Mouse (Mus musculus): ENCODE results near the gene Ms4a13.

- TF ChIP-seq POLR2A (IDR thresholded peaks at IDR 0.05; ENCODE audit: low read depth, low read length) (no peak), CTCF (IDR thresholded peaks at IDR 0.05; ENCODE audit: extremely low read depth, insufficient read depth, insufficient read length, insufficient replicate concordance) (no peak)
Observed at GRCm38 (mm10) chr19:11242560-11242959, 46.0 kb upstream of the Ms4a13 start.
